Mouse (Mus musculus): ENCODE measurements at regions not wholly inside any gene's neighbourhood (a gene's known extent, or its start where the extent isn't known, plus 50 kb on each side); places are given as distances from the start of the nearest gene placed in this dataset.

DNA sequence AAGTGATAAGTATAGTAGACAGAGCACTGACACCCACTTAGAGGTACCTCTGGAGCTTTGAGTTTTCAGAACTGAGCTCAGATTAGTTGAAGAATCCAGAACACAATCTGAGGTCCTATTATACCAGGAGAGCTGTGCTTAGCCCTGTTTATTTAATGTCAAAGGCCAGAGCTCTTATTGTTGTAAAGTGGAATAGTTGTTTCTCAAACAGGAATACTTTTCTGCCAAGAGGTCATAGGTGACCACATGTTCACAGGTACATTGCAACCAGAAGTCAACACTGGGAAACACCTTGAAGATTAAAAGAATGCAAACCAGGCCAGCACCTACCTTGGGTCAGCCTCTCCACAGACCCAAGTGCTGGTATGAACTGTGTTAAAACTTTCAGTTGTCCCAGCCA is 291.9 kb upstream of the 4930412O13Rik start:
- H3K36me3 ChIP-seq (ENCODE audit: control insufficient read depth, insufficient read depth, low read length): no peaks in the 10 kb centered on the region
- no peaks in the 10 kb centered on the region for H3K79me2 ChIP-seq (ENCODE audit: control insufficient read depth, insufficient read depth, low read length)
- no peaks in the 10 kb centered on the region for H3K27me3 ChIP-seq (ENCODE audit: control insufficient read depth, insufficient read depth, low read length)
- no peak overlapping the region for H3K27ac ChIP-seq (replicated peaks; ENCODE audit: insufficient read depth, low read depth, low read length)
- H3K4me3 ChIP-seq (ENCODE audit: insufficient read depth, low read depth, low read length): no peak overlapping the region
- no peak for TF ChIP-seq POLR2A (IDR thresholded peaks at IDR 0.05; ENCODE audit: extremely low read depth, insufficient read depth, low read length)
- no peak for TF ChIP-seq CTCF (IDR thresholded peaks at IDR 0.05; ENCODE audit: low read depth, low read length)
- DNase-seq (ENCODE audit: extremely low read depth, low read depth, low spot score): no peak
- H3K4me1 ChIP-seq (ENCODE audit: control insufficient read depth, insufficient read depth, low read length): no peaks in the 10 kb centered on the region
- H3K9ac ChIP-seq (ENCODE audit: low read depth, low read length): no peak overlapping the region

DNA sequence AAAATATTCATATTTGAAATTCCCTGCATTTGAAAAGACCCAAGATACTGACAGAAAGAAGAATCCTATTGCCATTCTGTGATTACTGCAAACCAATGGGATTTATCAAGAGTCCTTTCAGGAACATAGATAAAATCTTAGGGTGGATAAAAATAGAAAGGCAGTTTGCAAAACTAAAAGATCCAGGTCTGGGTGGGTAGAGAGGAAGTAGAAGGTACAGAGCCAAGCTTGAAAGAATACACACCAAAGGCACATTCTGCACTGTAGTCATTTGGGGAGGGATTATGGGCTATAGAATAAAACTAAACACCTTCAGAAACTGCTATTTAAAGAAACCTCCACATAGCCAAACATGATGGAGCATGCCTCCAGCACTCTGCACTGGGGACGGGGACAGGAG is 288.5 kb upstream of the 4930412O13Rik start:
- Histone ChIP-seq H3K9ac (ENCODE audit: low read depth, low read length) (no peak overlapping the region), H3K4me1 (ENCODE audit: control insufficient read depth, insufficient read depth, low read length) (no peaks in the 10 kb centered on the region), H3K27me3 (ENCODE audit: control insufficient read depth, insufficient read depth, low read length) (no peaks in the 10 kb centered on the region), H3K27ac (replicated peaks; ENCODE audit: insufficient read depth, low read depth, low read length) (no peak overlapping the region), H3K4me3 (ENCODE audit: insufficient read depth, low read depth, low read length) (no peak overlapping the region), H3K36me3 (ENCODE audit: control insufficient read depth, insufficient read depth, low read length) (no peaks in the 10 kb centered on the region), H3K79me2 (ENCODE audit: control insufficient read depth, insufficient read depth, low read length) (no peaks in the 10 kb centered on the region)
- DNase-seq (ENCODE audit: extremely low read depth, low read depth, low spot score): no peak
- 92% methylated on average over 1 of the region's 1 CpGs for WGBS
- no peak for TF ChIP-seq POLR2A (IDR thresholded peaks at IDR 0.05; ENCODE audit: extremely low read depth, insufficient read depth, low read length)
- TF ChIP-seq CTCF (IDR thresholded peaks at IDR 0.05; ENCODE audit: low read depth, low read length): no peak

DNA sequence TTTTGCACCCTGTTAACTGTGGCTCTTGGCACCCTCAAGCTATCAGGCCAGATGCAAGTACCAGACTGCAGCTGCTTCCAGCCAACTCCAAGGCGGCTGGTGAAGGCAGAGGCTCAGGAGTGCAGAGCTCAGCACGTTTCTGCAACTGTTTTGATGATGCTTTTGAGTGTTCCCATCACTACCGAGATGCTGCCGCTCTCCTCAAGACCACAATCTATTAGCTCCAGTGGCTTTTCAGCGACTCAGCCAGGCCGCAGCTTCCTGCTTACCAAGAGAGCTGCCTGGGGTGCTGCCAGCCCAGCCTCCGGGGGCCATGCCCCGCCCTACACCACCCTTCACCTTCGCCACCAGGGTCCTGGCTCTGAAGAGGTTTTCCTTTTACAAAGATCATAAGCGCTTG is 287.1 kb upstream of the 4930412O13Rik start:
- DNase-seq (ENCODE audit: extremely low read depth, low read depth, low spot score): no peak
- H3K36me3 ChIP-seq (ENCODE audit: control insufficient read depth, insufficient read depth, low read length): no peaks in the 10 kb centered on the region
- no peaks in the 10 kb centered on the region for H3K4me1 ChIP-seq (ENCODE audit: control insufficient read depth, insufficient read depth, low read length)
- H3K79me2 ChIP-seq (ENCODE audit: control insufficient read depth, insufficient read depth, low read length): no peaks in the 10 kb centered on the region
- H3K9ac ChIP-seq (ENCODE audit: low read depth, low read length): no peak overlapping the region
- H3K4me3 ChIP-seq (ENCODE audit: insufficient read depth, low read depth, low read length): no peak overlapping the region
- H3K27me3 ChIP-seq (ENCODE audit: control insufficient read depth, insufficient read depth, low read length): no peaks in the 10 kb centered on the region
- WGBS: 46% methylated on average over 10 of the region's 10 CpGs
- H3K27ac ChIP-seq (replicated peaks; ENCODE audit: insufficient read depth, low read depth, low read length): no peak overlapping the region
- TF ChIP-seq CTCF (IDR thresholded peaks at IDR 0.05; ENCODE audit: low read depth, low read length) (no peak), POLR2A (IDR thresholded peaks at IDR 0.05; ENCODE audit: extremely low read depth, insufficient read depth, low read length) (no peak)

DNA sequence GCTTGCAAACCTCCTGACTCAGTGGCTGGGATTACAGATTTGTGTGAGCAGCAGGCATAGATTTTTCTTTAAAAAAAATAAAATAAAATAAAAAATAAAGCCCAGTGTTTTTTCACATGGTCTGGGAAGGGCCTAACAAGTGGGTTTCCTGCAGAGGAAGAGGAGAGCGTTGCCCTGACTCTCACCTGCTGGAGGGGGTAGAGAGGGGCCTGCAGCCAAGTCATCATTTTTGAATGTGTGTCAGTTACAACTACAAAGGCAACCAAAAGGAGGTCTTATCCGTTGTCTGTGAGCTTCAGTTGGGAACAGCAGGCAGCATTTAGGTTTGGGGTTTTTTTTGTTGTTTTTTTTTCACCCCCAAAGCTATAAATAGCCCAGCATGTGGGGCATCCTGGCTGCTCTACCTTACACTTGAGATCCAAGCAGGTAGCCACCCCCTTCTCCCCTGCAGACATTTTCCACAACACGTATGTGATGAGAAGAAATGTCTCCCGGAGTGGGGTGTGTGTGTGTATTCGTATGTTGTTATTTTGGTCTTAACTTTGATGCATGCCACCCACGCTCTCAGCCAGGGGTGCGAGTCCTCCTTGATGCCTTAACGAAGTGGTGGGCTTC is 285.7 kb upstream of the 4930412O13Rik start:
- H3K4me1 ChIP-seq (ENCODE audit: control insufficient read depth, insufficient read depth, low read length): no peaks in the 10 kb centered on the region
- no peak overlapping the region for H3K9ac ChIP-seq (ENCODE audit: low read depth, low read length)
- 82% methylated on average over 8 of the region's 8 CpGs for WGBS
- H3K79me2 ChIP-seq (ENCODE audit: control insufficient read depth, insufficient read depth, low read length): no peaks in the 10 kb centered on the region
- no peaks in the 10 kb centered on the region for H3K27me3 ChIP-seq (ENCODE audit: control insufficient read depth, insufficient read depth, low read length)
- TF ChIP-seq CTCF (IDR thresholded peaks at IDR 0.05; ENCODE audit: low read depth, low read length): no peak
- TF ChIP-seq POLR2A (IDR thresholded peaks at IDR 0.05; ENCODE audit: extremely low read depth, insufficient read depth, low read length): no peak
- H3K36me3 ChIP-seq (ENCODE audit: control insufficient read depth, insufficient read depth, low read length): no peaks in the 10 kb centered on the region
- no peak for DNase-seq (ENCODE audit: extremely low read depth, low read depth, low spot score)
- H3K27ac ChIP-seq (replicated peaks; ENCODE audit: insufficient read depth, low read depth, low read length): no peak overlapping the region
- H3K4me3 ChIP-seq (ENCODE audit: insufficient read depth, low read depth, low read length): no peak overlapping the region

DNA sequence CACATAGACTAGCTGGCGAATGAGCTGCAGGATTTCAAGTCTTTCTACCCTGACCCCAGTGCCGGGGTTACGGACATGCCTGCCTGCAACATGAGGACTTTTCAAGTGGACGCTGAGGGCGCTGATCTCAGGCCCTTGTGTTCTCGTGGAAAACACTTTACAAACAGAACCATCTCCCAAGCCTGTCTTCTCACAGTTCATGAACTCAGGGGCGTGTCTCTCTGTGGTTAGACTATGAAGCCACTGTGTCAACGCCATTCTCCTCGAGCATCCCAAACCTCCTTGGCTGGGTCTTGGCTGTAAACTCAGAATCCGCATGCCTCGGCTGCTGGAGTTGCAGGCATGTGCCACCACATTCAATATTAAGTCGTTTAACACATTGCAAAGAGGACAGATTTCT is 284.9 kb upstream of the 4930412O13Rik start:
- Histone ChIP-seq H3K9ac (ENCODE audit: low read depth, low read length) (no peak overlapping the region), H3K27ac (replicated peaks; ENCODE audit: insufficient read depth, low read depth, low read length) (no peak overlapping the region), H3K79me2 (ENCODE audit: control insufficient read depth, insufficient read depth, low read length) (no peaks in the 10 kb centered on the region), H3K4me3 (ENCODE audit: insufficient read depth, low read depth, low read length) (no peak overlapping the region), H3K36me3 (ENCODE audit: control insufficient read depth, insufficient read depth, low read length) (no peaks in the 10 kb centered on the region), H3K27me3 (ENCODE audit: control insufficient read depth, insufficient read depth, low read length) (no peaks in the 10 kb centered on the region), H3K4me1 (ENCODE audit: control insufficient read depth, insufficient read depth, low read length) (no peaks in the 10 kb centered on the region)
- no peak for TF ChIP-seq POLR2A (IDR thresholded peaks at IDR 0.05; ENCODE audit: extremely low read depth, insufficient read depth, low read length)
- no peak for TF ChIP-seq CTCF (IDR thresholded peaks at IDR 0.05; ENCODE audit: low read depth, low read length)
- 71% methylated on average over 12 of the region's 12 CpGs for WGBS
- DNase-seq (ENCODE audit: extremely low read depth, low read depth, low spot score): no peak

DNA sequence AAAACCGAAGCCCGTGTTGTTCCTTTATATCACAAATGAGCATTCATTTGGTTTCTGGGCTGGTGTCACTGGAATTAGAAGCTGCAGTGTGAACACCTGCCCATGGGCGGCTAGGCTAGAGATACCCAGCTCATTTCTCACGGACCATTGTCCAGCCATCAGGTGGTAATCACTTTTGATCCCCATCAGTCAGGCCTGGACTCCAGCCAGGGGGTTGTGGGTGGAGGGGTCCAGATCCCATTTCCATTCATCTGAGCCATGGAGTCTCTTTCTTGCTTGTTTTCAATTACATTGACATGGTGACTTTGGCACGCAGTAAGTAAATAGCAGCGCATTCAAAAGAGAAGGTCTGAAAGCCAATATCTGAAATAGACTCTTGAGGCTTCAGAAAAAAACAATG is 276.1 kb upstream of the 4930412O13Rik start:
- Histone ChIP-seq H3K9ac (ENCODE audit: low read depth, low read length) (no peak overlapping the region), H3K36me3 (ENCODE audit: control insufficient read depth, insufficient read depth, low read length) (no peaks in the 10 kb centered on the region), H3K27me3 (ENCODE audit: control insufficient read depth, insufficient read depth, low read length) (no peaks in the 10 kb centered on the region), H3K27ac (replicated peaks; ENCODE audit: insufficient read depth, low read depth, low read length) (no peak overlapping the region), H3K79me2 (ENCODE audit: control insufficient read depth, insufficient read depth, low read length) (no peaks in the 10 kb centered on the region), H3K4me3 (ENCODE audit: insufficient read depth, low read depth, low read length) (no peak overlapping the region), H3K4me1 (ENCODE audit: control insufficient read depth, insufficient read depth, low read length) (no peaks in the 10 kb centered on the region)
- DNase-seq (ENCODE audit: extremely low read depth, low read depth, low spot score): no peak
- TF ChIP-seq CTCF (IDR thresholded peaks at IDR 0.05; ENCODE audit: low read depth, low read length) (no peak), POLR2A (IDR thresholded peaks at IDR 0.05; ENCODE audit: extremely low read depth, insufficient read depth, low read length) (no peak)
- WGBS: 84% methylated on average over 6 of the region's 6 CpGs
